Mouse (Mus musculus): ENCODE data around the gene Mdm2. TPM values are rescaled to one million over a fixed set of nuclear protein-coding genes. Genes with fewer than 3 reads are reported as not detected.
"Not testable (repeated sequence)": the region's sequence is repeated elsewhere in the genome, so short reads cannot be mapped to it uniquely, and the experiment has no call there.

Gene Mdm2
- polyA plus RNA-seq (2012), result 1.5 and 2.1 TPM in 2 replicates

DNA sequence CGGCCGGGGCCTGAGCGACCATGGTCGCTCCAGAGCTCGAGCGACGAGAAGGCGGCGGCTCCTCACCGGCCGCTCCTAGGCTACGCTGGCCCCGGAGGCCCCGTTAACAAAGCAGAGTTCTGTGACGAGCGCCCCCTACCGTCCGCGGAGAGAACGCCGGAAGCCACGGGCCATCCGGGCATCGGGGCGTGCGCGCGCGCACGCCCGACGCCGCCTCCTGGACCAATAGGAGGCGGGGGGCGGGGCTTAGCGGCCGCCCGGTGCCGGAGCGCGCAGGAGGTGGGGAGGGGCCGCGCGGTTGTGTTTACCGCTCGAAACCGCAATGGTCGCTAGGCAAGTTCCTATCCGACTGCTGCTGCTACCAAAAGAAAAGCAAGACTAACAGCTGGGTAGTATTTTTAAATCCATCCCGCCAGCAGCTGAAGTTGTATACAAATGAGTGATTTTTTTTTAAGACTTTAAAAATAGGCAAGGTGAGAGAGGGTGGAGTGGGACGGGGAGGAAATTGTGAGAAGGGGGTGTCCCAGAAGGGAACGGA lies at the start of gene Mdm2:
Gene Mdm2, minus strand, starts transcription at position 155 of the 538 bp plus-strand sequence.
- no peak for TF ChIP-seq GATA1 (IDR thresholded peaks at IDR 0.05; ENCODE audit: low read length)
- peaks cover 30% of the 10 kb centered on the region for H3K4me1 ChIP-seq (ENCODE audit: control insufficient read depth)
- H3K27me3 ChIP-seq (ENCODE audit: control insufficient read depth), result no peaks in the 10 kb centered on the region
- H3K4me3 ChIP-seq (replicated peaks), result peak within 1 kb of the TSS; percentile 98
- peaks cover 27% of the 10 kb centered on the region for H3K36me3 ChIP-seq (ENCODE audit: control insufficient read depth)
- H3K9me3 ChIP-seq (ENCODE audit: control insufficient read depth, low read length), result no peaks in the 10 kb centered on the region

DNA sequence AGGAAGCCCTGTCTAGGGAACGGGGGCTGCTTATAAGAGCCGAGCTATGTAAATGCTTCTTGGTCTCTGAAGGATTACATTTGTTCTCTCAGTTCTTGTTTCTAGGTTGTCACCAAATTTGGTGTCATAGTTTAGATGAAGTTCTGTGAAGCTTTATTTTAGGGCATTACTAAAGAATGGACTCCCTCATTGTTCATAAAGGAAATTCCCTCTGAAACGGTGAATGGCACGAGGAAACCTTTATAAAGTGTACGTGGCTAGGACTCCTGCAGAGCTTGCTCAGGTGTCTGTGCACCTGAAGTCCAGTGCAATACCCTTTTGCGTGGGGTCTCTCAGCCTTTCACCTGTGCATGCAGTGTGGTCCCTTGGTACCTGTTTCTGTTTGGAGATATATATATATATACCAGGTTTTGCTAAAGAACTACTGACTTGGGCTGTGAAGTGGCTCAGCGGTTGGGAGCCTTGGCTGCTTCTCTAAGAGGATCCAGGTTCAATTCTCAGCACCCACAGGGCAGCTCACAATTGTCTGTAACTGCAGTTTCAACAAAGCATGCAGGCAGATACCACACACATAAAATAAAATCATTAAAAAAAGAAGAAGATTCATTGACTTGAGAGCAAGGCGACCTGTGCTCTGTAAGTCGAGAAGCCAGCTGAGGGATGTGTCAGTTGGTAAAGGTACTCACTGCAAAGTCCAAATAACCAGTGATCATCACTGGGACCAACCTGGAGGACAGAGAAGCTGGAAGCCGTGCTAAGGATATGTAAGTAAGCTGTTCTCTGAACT lies 49.5 kb upstream of the Mdm2 start:
- TF ChIP-seq GATA1 (IDR thresholded peaks at IDR 0.05; ENCODE audit: low read length) (no peak), TAL1 (IDR thresholded peaks at IDR 0.05; ENCODE audit: low read length) (no peak)
- peaks cover 98% of the 10 kb centered on the region for H3K36me3 ChIP-seq (ENCODE audit: control insufficient read depth)
- H3K27me3 ChIP-seq (ENCODE audit: control insufficient read depth), result no peaks in the 10 kb centered on the region
- H3K9me3 ChIP-seq (ENCODE audit: control insufficient read depth, low read length), result no peaks in the 10 kb centered on the region
- no peak overlapping the region for H3K4me3 ChIP-seq (replicated peaks)
- no peaks in the 10 kb centered on the region for H3K4me1 ChIP-seq (ENCODE audit: control insufficient read depth)

DNA sequence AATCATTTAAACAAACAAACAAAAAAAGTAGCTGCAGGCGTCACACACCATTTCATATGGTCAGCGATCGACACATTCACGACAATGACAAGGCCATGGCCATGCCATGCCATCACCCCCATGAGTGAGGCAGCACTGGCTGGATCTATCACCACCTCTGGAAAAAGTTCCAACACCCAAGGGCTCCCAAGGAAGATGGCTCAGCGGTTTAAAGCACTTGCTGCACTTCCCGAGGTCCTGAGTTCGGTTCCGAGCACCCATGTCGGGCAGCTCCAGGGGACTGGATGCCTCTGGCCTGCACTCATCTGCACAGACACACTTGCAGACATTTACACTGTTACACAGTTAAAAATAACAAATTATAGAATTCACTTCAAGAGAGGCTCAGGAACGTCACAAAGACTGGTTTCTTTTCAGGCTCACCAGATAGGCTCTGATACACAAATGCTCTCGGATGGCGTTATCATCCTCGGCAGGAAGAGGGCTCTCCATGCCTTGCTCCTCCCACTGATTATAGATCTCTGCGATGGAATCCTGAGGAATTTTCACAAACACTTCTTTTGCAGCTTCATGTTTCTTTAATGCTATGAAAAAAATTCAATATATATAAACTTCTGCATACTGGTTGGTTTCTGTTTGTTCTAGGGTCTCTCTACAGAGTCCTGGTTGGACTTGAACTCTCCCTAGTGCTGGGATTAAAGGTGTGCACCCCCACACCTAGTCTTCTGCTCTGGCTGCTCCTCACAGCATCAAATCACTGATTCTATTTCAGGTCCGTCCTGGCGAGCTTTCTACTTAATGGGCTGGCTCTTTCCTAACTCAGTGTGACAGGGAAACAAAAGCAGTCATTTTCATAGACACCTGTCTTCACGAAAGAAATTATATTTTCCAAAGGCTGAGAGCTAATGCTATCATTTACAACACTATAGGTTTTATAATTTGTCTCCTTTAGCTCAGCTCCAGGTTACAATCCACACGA lies 48.5 kb upstream of the Mdm2 start:
- peaks cover 96% of the 10 kb centered on the region for H3K36me3 ChIP-seq (ENCODE audit: control insufficient read depth)
- TF ChIP-seq GATA1 (IDR thresholded peaks at IDR 0.05; ENCODE audit: low read length) (no peak), TAL1 (IDR thresholded peaks at IDR 0.05; ENCODE audit: low read length) (no peak)
- H3K4me3 ChIP-seq (replicated peaks), result no peak overlapping the region
- H3K9me3 ChIP-seq (ENCODE audit: control insufficient read depth, low read length), result no peaks in the 10 kb centered on the region
- no peaks in the 10 kb centered on the region for H3K4me1 ChIP-seq (ENCODE audit: control insufficient read depth)
- H3K27me3 ChIP-seq (ENCODE audit: control insufficient read depth), result no peaks in the 10 kb centered on the region

DNA sequence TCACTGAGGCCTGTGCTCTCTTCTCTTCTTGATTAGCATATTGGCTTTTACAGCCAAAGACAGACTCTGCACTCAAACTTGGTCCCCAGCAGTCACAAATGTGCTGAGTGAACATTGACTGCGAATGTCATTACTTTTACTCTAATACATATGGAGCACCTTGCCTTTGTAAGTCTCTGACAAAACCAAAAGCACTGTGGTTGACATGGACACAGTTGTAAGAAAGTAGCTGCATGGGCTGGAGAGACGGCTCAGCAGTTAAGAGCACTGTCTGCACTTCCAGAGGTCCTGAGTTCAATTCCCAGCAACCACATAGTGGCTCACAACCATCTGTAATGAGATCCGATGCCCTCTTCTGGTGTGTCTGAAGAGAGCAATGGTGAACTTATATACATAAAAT lies 47.8 kb upstream of the Mdm2 start:
- H3K4me1 ChIP-seq (ENCODE audit: control insufficient read depth); H3K9me3 ChIP-seq (ENCODE audit: control insufficient read depth, low read length); H3K27me3 ChIP-seq (ENCODE audit: control insufficient read depth); H3K4me3 ChIP-seq (replicated peaks): not testable (repeated sequence)
- H3K36me3 ChIP-seq (ENCODE audit: control insufficient read depth), result peaks cover 91% of the 10 kb centered on the region

DNA sequence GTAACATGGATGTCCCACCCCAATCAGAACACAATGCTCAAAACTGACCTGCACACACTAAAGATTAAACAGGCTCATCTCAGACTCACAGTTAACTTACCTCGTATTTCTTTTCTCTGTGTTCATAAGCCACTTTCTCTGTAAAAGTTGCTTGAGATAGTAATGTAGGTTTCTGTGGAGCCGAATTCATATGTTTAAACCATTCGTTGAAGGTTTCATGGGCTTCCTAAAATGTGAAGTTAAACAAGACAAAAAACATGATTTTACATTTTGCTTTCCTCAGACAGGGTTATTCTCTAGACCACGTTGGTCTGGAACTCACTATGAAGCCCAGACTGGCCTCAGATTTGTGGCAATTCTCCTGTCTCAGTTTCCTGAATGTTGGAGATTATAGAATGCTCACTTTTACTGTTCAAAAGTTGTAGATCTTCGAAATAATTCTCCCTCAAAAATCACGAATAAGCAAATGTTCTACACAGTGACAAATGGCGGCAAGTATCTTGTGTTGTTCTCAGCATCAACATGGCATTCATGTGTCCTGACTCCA lies 47.3 kb upstream of the Mdm2 start:
- H3K36me3 ChIP-seq (ENCODE audit: control insufficient read depth), result peaks cover 91% of the 10 kb centered on the region

DNA sequence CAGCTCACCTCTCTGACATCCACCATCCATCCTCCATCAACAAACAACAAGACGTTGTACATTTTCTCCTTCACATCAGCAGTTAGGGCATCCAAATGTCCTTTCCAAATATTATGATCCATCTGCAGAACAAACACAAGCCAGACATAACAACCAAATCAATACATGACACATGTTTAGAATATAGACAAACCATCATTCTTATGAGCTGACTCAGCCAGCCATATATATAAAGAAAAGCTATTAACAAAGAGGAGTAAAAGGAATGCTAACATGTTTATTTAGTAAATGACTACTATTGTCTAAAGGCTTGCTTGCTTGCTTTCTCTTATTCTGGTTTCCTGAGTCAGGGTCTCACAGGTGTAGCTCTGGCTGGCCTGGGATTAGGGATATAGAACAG lies 46.7 kb upstream of the Mdm2 start:
- TF ChIP-seq TAL1 (IDR thresholded peaks at IDR 0.05; ENCODE audit: low read length) (no peak), GATA1 (IDR thresholded peaks at IDR 0.05; ENCODE audit: low read length) (no peak)
- peaks cover 89% of the 10 kb centered on the region for H3K36me3 ChIP-seq (ENCODE audit: control insufficient read depth)

More for the DNA sequence above, 47.3 kb upstream of the Mdm2 start:
- TF ChIP-seq TAL1 (IDR thresholded peaks at IDR 0.05; ENCODE audit: low read length), result no peak
- TF ChIP-seq GATA1 (IDR thresholded peaks at IDR 0.05; ENCODE audit: low read length), result no peak
- Histone ChIP-seq H3K9me3 (ENCODE audit: control insufficient read depth, low read length) (no peaks in the 10 kb centered on the region), H3K4me1 (ENCODE audit: control insufficient read depth) (no peaks in the 10 kb centered on the region), H3K27me3 (ENCODE audit: control insufficient read depth) (no peaks in the 10 kb centered on the region), H3K4me3 (replicated peaks) (no peak overlapping the region)

DNA sequence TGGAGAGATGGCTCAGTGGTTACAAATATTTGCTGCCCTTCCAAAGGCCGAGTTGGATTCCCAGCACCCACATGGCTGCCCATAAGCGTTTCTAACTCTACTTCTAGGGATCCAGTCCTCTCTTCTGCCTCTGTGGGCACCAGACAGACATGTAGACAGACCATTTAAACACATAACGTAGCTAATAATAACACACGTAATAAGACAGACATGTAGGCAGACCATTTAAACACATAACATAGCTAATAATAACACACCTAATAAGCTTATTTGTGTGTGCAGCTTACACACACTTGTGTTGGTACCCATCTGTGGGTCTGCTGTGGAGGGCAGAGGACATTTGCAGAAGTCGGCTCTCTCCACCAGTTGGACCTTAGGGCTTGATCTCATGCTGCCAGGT lies 46.2 kb upstream of the Mdm2 start:
- H3K36me3 ChIP-seq (ENCODE audit: control insufficient read depth), result peaks cover 89% of the 10 kb centered on the region
- no peaks in the 10 kb centered on the region for H3K27me3 ChIP-seq (ENCODE audit: control insufficient read depth)
- no peaks in the 10 kb centered on the region for H3K4me1 ChIP-seq (ENCODE audit: control insufficient read depth)
- no peaks in the 10 kb centered on the region; the same call in 1 of the 2 replicates for H3K9me3 ChIP-seq (ENCODE audit: control insufficient read depth, low read length)
- TF ChIP-seq TAL1 (IDR thresholded peaks at IDR 0.05; ENCODE audit: low read length), result no peak
- no peak for TF ChIP-seq GATA1 (IDR thresholded peaks at IDR 0.05; ENCODE audit: low read length)
- H3K4me3 ChIP-seq (replicated peaks), result no peak overlapping the region

More for the DNA sequence above, 46.7 kb upstream of the Mdm2 start:
- Histone ChIP-seq H3K4me1 (ENCODE audit: control insufficient read depth) (no peaks in the 10 kb centered on the region), H3K27me3 (ENCODE audit: control insufficient read depth) (no peaks in the 10 kb centered on the region), H3K9me3 (ENCODE audit: control insufficient read depth, low read length) (no peaks in the 10 kb centered on the region), H3K4me3 (replicated peaks) (no peak overlapping the region)

DNA sequence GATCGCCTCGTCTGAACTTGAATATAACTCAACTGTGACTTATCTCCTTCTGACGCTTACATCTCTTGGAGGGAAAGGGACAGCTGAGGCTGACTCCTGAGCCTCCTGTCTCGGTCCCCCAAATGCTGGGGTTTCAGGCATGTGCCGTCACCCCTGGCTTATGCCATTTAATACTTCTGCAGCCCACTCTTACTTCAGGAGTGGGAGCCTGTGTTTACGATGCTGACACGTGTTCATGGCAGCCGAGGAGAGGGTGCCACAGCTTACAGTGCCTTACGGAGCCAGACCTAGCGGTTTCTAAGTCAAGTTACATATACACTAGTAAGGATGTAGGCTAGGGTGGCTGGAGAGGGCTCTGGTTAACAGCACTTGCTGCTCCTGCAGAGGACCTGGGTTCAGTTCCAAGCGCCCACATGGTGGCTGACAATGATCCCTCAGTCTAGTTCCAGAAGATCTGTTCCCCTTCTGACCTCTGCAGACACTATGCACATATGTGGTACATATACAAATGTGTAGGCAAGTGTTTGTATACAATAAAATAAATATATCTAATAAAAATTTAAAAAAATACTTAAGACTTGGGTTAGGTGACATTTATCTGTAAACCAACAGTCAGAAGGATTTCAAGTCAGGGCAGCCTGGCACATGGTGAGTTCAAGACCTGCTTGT lies 45.4 kb upstream of the Mdm2 start:
- Histone ChIP-seq H3K36me3 (ENCODE audit: control insufficient read depth) (peaks cover 89% of the 10 kb centered on the region), H3K27me3 (ENCODE audit: control insufficient read depth) (no peaks in the 10 kb centered on the region), H3K4me3 (replicated peaks) (no peak overlapping the region), H3K4me1 (ENCODE audit: control insufficient read depth) (no peaks in the 10 kb centered on the region), H3K9me3 (ENCODE audit: control insufficient read depth, low read length) (no peaks in the 10 kb centered on the region; the same call in 1 of the 2 replicates)
- TF ChIP-seq TAL1 (IDR thresholded peaks at IDR 0.05; ENCODE audit: low read length), result no peak
- TF ChIP-seq GATA1 (IDR thresholded peaks at IDR 0.05; ENCODE audit: low read length), result no peak

Data from erythroblast, embryonic 14.5 days (primary cell).